Mouse (Mus musculus) left cerebral cortex, adult 11 months (tissue): ENCODE results near the gene Txnrd2.

Experiments used
- DNase-seq: peaks from one replicate; pipeline ENCODE4 v3.0.0; 2022; ENCODE audit warnings: low spot score

The Txnrd2 gene

DNA sequence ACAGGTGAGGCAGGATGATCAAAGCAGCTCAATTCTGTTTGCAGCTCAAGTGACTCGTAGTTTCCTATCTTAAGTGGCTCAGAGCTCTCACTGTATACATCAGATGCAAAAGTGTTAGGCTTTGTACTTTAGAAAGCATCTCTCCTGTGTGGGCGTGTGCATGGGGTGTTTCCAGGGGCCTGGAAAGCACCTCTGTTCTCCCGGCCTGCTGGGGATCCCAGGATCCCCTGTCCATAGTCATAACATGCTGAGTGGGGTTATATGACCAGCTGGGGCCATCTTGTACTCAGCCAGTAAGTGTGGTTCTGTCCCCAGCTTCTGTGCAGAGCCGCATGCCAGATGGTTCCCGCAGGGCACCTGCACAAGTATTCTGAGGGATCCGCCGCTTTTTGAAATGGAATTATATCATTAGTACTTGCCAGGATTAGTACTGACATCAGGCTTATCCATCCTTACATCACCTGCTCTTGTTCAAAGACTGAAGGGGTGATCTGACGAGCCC, 26.2 kb downstream of the Txnrd2 start:
- peak; percentile 12 for DNase-seq

DNA sequence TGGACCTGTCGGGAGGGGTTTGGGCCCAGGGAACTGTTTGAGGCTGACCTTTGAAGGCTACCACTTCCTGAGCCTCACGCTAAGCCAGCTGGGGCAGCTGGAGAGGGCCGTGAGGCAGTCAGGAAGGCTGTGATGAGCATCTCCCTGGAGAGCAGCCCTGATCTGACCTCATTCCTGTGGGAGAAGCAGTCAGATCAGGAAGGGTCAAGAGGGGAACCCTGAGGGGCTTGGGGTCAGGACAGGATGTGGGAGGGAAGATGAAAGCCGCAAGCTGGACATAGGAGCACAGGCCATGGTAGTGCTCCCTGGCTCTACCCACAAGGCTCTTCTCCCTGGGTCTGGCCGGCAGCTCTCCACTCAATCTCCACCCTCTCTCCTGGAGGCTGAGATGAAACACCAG, 27.7 kb downstream of the Txnrd2 start:
- no peak for DNase-seq

DNA sequence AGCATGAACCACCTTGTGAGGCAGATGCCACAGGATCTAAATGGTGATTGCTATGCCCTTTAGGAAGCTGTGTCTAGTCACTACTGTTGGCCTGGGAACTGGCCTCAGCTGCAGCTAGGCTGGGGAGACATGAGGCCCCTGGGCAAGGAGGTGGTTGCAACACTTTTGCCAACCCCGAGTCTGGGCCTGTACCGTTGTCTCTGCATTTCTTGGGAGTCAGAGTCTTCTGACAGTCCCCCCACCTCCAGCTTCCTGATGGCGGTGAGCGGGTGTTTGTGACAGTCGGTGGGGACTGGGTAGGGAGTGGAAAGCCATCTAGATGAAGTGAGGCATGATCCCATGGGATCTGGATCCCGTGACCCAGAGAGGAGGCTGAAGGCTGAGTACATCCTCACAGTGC, 29.2 kb downstream of the Txnrd2 start:
- DNase-seq: no peak

DNA sequence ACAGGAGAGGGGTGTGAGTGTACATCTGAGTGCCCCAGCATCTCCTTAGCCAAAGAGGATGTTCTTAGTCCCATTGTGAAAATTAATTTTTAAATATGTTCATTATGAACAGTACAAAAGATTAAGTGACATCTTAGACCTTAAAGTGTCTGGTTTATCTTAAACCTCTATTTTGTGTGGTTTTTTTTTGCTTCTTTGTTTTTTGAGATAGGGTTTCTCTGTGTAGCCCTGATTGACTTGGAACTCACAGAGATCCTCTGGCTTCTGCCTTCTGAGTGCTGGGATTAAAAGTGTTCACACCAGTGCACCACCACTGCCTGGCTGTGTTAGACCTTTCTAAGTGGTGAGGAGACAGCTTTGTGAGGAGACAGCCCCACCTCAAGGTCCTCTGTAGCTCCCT, 32.5 kb downstream of the Txnrd2 start:
- no peak for DNase-seq

DNA sequence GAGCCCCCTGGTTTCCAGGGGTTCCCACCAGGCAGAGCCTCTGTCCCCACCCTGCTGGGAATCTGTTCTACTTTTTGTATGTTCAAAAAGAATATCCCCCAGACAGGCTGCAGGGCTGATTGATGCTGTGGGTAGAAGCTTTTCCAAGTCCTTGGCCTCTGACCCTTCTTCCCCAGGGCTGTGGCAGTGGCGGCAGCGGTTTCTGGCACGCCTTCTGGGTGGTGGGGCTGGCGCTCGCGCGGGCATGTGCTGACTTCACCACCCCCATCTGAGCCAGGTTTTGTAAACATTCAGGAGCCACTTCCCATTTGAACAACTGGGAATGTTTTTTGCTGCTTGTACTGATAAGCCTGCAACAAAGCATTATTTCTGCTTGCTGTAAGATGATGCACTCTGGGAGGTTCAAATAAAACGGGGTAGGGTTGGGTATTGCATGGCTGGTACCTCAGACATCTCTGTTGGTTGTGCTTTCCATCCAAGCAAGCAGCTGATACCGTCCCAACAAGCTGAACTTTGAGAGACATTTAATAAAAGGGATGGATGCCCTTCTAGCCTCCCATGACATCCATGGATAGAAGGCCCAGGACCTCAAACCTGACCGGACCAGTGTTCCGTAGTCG, 33.3 kb downstream of the Txnrd2 start:
- DNase-seq: no peak

DNA sequence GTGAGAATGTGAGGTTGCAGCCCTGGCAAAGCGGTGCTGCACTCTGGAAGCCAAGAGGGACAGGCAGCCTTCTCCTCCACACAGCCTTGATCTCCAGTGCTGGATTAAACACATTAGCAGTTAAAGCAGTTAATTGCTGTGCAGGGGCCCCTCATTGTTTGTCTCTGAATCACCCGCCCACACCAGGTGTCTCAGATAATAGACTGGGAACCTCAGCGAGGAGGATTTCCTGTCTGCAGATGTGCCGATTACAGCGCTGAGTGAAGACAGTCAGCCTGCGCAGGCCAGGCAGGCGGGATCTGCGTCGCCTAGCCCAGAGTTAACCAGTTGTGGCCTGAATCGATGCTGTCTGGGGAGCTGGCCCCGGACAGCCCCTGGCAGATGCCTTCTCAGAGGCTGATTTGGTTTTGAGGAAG, 33.8 kb downstream of the Txnrd2 start:
- no peak for DNase-seq

DNA sequence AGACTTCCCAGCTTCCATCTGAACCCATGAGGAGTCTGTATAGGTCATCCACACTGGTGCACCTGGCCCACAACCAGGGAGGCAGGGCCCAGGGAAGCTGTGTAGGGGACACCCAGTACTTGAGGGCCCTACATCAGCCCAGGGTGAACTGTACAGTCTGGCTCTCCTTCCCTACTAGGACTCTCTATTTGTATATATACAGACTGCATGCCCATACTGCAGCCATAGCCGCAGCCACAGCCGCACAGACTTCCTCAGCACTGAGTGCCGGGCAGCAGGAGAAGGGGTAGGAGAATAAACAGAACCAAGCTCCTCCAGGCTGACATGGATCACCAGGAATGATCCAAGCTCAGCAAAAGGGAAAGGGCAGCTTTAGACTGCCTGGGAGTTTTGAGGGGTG, 34.6 kb downstream of the Txnrd2 start:
- DNase-seq: no peak

DNA sequence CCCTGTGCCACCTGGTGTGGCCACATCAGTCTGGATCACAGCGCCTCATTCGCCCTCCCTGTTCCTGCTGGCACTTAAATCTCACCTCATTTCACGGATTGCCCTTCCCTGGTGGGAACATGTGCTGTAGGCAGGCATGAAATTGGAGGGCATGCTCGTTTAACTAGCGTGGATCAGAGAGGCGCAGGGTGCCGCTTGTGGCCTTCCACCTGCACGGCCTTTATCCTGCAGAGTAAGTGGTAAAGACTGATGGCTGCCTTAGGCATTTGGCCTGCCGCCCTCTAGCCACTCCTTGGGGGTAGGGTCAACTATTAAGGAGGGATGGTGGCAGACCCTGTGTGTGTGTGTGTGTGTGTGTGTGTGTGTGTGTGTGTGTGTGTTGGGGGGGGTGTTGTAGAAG, 35.8 kb downstream of the Txnrd2 start:
- DNase-seq: no peak

DNA sequence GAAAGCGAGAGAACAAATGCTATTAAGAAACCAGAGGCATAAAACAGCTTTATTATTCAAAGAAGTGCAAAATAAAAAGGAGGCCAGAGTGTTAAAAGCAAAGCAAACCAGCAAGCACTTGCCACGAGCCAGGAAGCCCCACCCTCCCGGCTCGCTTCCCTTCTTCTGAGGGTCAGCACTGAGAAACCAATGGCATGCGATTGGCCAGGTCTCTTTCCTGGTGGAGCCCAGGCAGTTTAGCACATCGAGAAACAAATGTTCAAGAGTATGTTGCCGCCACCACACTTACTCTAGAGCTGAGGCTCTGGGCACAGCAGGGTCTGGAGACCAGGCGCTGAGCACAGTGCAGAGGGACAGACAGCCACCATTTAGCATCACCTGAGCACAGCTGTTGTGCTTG, 36.4 kb downstream of the Txnrd2 start:
- DNase-seq: no peak

DNA sequence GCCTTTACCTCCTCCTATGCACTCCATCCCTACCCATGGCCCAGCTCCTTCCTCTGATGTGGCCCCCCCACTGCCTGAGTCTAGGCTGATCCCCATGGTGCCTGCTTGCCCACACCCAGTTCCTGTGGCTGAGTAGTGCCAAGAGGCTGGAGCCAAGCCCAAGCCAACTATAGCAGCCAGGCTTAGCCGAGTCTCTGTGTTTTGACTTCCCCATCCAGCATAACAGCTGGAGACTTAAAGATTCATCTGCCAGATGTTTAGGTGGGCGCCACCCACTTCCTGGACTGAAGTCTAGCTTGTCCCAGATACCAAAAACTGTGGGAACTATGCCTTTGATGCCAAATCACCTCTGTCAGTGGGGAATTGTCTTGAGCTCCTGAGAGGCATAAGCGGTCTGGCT, 38.1 kb downstream of the Txnrd2 start:
- no peak for DNase-seq

DNA sequence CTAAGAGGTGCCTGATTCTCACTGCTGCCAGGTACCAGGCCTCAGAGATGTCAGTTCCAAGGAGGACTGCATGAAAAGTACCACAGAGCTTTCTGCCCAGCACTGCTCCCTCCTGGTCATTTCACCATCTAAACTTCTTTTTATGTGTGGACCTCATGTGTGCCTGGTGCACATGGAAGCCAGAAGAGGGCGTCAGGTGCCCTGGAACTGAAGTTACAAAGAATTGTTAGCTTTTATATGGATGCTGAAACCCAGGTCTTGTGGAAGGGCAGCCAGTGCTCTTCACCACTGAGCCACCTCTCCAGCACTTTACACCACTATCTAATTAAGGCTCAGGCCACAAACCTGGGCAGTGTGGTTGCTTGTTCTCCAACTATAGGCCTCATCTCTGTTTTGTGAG, 44.6 kb downstream of the Txnrd2 start:
- no peak for DNase-seq

DNA sequence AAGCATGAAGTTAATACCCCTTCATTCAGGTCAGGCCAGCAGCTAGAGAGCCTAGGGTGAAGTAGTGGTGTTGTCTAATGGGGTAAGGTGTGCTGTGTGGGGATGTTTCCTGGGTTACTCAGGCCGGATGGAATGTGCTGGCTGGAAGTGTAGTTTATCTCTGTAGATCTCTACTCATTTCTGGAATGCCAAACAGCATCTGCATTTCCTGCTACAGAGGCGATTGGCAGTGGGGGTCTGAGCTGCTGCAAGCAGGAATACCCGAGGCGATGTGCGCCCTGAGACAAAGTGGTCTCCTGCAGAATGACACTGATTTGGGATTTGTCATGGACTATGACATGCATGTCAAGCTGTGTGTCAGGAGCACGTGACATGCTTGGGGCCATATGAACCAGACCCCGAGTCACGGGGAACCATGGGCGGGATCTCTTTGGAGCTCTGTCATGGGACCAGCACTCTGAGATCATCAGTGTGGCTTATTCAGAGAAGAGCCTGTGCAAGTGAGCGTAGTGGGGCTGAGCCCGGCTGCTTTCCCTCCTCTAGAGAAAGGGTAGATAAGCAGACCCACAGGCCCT, 45.3 kb downstream of the Txnrd2 start:
- no peak for DNase-seq

DNA sequence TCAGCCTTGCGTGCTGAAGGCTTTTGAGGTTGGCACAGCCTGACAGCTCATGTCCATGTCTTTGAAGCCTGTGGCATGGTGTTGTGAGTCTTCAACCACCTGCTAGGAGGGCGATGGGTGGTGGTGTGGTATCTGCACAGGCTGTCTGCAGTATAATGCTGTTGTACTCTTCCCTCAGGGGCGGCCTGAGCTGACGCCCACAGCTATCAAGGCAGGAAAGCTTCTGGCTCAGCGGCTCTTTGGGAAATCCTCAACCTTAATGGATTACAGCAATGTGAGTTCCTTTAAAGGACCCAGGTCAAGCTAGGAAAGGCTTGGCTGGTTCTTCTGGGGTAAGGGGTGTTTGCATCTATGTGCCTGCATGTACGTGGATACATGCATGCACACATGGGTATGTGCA, 45.8 kb downstream of the Txnrd2 start:
- no peak for DNase-seq

DNA sequence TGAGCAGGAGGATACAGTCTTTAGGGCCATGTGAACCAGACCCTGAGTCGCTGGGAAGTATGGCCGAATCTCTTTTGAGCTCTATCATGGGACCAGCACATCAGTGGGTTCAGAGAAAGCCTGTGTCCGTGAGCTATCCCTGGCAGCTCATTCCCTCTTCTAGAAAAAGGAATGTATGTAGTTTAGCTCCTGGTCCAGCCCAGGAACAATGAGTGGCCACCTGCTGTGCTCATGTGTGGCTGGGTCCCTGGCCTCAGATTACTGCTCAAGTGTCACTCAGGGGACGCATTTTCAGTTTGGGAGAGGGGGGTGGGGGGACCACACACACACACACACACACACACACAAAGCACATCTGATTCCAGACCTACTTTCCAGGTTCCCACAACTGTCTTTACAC, 46.2 kb downstream of the Txnrd2 start:
- DNase-seq: no peak

DNA sequence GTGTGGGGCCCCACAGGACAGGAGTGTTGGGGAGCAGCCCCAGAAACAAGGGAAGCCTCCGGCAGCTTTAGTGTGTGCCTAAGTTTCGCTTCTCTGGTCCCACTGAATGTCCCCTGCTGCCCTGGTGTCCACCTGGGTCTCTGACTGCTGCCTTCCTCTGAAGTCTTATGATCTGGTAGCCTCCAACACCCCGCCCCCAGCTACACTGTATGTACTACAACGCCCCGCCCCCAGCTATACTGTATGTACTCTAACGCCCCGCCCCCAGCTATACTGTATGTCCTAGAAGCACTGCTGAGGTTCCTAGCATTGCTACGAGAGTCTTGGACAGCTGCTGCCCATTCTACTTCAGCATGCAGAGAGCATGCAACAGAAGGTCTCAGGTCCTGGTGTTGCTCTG, 46.8 kb downstream of the Txnrd2 start:
- DNase-seq: no peak

DNA sequence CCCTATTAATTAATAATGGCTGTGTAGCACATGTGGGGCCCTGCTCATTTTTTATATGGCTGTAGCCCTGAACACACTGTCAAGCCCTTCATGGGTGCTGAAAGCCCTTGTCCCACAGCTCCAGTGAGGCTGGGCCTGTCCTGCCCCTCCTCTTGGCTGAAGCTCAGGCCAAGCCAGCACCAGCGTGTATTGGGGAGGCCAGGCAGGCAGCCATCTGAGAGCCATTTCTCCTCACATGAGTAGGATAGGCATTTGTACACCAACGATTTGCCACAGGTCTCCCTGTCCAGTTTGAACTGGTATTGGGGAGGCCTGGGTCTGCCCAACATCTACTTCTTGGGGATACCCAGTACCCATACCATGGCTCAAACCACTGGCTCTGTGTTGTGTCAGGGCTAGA, 47.8 kb downstream of the Txnrd2 start:
- no peak for DNase-seq

DNA sequence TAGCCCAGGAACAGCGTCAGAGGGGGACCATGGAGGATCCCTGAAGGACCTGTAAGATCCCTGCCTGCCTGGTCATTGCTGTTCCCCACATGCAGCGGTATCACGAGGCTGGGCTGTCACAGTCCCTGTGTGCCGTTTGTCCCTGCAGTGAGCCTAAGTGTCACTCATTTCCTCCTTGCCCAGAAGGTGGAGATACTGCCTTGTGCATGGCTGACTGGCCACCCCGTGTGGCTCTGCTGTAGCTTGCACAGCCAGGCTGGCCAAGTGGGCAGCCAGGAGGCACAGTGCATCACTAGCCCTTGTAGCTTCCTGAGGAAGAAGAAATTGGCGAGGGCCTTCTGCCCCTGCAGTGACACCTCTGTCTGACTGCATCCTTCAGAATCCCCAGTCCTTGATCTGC, 51.8 kb downstream of the Txnrd2 start:
- no peak for DNase-seq

DNA sequence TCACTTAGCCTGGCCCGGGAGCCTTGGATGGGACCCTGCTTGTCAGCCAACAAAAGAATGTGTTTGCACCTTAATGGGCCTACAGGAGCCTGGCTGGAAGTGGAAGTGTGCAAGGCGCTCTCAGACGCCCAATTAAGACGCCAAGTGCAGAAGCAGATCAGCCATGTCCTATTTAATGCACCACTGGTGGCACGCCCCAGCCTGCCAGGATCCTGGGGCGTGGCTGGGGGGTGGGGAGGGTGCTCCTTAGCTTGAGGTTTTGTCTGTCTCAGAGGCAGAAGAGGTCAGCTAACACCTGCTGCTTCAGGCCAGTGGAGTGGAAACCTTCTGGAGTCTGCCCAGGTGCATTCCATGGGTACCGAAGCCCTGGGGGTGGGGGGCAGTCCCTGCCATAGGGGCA, 53.5 kb downstream of the Txnrd2 start:
- no peak for DNase-seq

DNA sequence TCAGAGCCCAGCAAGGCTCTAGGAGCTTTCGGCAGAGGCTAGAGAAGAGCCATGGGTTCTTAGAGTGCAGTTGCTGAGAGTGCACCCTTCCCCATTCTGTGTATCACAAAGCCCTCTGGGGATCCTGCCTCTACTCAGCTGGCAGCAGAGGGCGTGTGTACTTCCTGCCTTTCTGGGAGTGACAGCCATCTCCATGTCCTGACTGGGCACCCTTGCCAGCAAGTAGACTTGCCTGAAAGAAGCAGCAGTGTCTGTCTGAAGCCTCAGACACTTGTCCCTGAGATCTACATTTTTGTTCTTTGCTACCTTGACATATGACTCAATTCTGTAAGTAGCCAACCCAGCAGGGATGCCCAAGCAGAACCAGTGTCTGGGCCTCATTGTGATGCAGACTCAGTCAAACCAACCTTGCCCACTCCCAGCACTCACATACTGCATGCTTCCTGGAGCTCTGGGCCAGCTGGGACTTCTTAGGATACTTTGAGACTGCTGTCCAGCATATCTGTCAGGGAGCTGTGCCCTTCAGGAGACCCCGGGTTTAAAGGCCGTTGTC, 54.8 kb downstream of the Txnrd2 start:
- no peak for DNase-seq

DNA sequence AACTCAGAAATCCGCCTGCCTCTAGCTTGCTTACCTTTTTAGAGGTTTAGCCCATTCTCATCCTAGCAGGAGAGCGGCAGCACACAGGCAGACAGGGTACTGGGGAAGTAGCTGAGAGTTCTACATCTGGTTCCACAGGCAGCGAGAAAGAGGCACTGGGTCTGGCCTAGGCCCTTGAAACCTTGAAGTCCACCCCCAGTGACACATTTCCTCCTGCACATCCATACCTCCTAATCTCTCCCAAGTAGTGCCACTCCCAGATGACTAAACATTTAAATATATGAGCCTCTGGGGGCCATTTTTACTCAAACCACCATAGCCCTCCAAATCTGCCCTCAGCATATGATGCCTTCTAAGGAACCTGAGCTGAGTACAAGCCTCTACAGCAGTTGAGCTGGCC, 56.2 kb downstream of the Txnrd2 start:
- DNase-seq: no peak

DNA sequence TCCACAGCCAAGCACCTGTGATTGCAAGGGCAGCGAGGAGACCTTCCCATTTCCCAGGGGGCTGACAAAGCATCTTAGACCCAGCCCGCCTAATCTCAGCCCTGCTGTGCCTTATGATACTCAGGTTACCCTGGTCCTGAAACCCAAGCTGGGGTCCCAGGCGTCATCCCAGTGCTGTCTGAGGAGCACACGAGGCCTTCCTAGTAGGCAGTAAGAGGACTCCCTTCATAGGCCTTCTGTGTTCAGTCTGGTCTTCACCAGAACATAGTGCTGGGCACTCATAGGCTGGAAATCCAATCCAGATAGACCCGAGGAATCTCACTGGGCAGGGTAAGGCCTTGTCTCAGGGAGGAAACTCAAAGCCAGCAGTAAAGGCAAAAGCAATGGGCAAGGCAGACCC, 57.7 kb downstream of the Txnrd2 start:
- no peak for DNase-seq

DNA sequence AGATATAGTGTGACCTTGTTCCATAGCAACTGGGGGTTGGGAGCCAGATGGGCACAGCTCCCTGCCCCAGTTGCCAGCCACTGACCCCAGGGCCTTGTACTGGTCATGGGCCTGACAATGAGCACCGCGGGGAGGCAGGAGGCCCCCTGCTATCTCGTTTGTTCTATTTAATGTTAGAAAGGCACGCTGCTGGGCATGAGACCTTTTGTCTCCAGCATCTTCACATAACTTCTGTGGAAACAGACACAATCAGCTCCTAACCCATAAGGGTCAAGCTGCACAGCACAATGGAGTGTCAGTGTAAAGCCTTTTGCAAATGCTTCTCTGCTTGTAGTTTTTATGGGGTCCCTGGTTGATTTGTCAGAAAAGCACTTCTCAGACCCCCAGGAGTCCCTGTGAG, 58.2 kb downstream of the Txnrd2 start:
- DNase-seq: no peak

DNA sequence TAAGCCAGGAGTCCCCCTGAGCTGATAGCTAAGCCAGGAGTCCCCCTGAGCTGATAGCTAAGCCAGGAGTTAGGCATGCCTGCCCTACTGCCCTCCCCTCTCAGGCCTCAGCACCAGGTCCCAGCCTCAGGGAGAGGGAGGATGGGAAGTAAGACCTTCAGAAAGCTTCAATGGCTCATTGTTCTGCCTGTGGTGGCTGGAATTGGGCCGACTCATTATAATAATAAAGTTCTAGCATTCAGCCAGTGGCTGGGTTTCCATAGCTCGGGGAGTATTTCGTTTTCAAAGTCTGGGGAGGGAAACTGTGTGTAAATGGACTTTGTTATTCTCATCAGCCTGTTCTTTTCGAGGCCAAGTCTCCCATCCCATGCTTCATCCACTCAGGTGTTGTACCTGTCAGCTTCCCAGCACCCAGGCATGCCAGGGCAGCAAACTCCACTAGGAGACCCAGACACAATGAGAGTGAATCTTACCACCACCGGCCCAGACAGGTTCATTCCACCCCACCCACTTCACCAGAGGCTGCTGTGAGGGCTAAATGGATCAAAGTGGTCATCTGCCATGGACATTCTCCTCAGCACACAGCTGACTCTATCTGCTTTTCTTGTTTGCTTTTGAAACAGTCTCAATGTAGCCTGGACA, 58.7 kb downstream of the Txnrd2 start:
- no peak for DNase-seq

DNA sequence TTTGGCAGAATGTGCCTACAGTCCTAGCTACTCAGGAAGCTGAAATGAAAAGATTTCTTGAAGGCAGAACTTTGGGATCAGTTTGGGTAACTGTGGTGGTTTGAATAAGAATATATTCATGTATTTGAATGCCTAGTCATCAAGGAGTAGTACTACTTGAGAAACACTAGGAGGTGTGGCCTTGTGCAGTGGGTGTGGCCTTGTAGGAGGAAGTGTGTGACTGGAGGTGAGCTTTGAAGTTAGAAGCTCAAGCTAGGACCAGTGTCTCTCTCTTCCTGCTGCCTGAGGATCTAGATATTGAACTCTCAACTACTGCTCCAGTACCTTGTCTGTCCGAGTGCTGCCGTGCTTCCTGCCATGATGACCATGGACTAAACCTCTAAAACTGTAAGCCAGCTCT, 59.9 kb downstream of the Txnrd2 start:
- DNase-seq: no peak
